Mouse (Mus musculus) megakaryocyte, embryonic 14.5 days (primary cell): ENCODE measurements around the gene Col6a5.

Experiments
- FLI1 ChIP-seq: IDR thresholded peaks from 2 replicates; pipeline ENCODE4 v1.6.1; 2012; ENCODE audit warnings: low read length, inconsistent platforms, mixed read lengths
- GATA1 ChIP-seq: IDR thresholded peaks from 3 replicates; pipeline ENCODE4 v1.6.1; 2012; ENCODE audit warnings: mixed read lengths, low read length, inconsistent platforms, borderline replicate concordance

DNA sequence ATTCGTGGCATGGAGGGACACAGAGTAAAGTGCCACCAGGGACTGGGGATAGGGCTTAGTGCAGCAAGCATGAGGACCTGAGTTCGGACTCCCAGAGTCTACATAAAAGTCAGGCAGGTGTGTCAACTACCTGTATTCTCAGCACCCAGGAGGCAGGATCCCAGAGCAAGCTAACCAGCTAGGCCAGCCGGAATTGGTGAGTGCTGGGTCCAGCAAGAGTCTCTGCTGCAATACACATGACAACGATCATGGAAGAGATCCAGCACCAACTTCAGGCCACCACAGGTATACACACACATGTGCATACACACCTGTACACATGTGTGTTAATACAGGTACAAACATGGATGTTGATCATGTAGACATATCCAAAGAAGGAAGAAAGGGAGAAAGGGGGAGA lies 112.0 kb downstream of the Col6a5 start:
- TF ChIP-seq GATA1: no peak
- TF ChIP-seq FLI1: no peak
